Mouse (Mus musculus): ENCODE data around the gene Krtap16-3. TPM values are rescaled to one million over a fixed set of nuclear protein-coding genes. Genes with fewer than 3 reads are reported as not detected.

Krtap16-3 gene
- polyA plus RNA-seq (2012; rRNA removed): not detected in 2 replicates

GRCm38 (mm10) chr16:88962773-88963172 lies at the start of gene Krtap16-3:
Gene Krtap16-3, minus strand, starts transcription at chr16:88962873.

GRCm38 (mm10) chr16:89010659-89011058 lies 48.0 kb upstream of the Krtap16-3 start, which contains the start of gene Krtap22-2:
Gene Krtap22-2, minus strand, starts transcription at chr16:89010759.

GRCm38 (mm10) chr16:88932165-88932564 lies 30.5 kb downstream of the Krtap16-3 start, which contains the start of gene Krtap19-9b:
Gene Krtap19-9b, minus strand, starts transcription at chr16:88932265.

Other genes with a start within 250 kb of the Krtap16-3 start
- not detected in 2 replicates for gene Krtap13-1, start 234.0 kb downstream of the Krtap16-3 start, polyA plus RNA-seq (2012; rRNA removed)
- gene Krtap13, start 211.2 kb downstream of the Krtap16-3 start, polyA plus RNA-seq (2012; rRNA removed): not detected in 2 replicates
- gene 2310034C09Rik, start 204.0 kb downstream of the Krtap16-3 start, polyA plus RNA-seq (2012; rRNA removed): not detected in 2 replicates
- gene 2310057N15Rik, start 188.7 kb downstream of the Krtap16-3 start, polyA plus RNA-seq (2012; rRNA removed): not detected in 2 replicates
- not detected in 2 replicates for gene Gm5965, start 185.0 kb downstream of the Krtap16-3 start, polyA plus RNA-seq (2012; rRNA removed)
- not detected in 2 replicates for gene Gm20741, start 150.7 kb downstream of the Krtap16-3 start, polyA plus RNA-seq (2012; rRNA removed)
- not detected in 2 replicates for gene Krtap15, start 142.7 kb downstream of the Krtap16-3 start, polyA plus RNA-seq (2012; rRNA removed)
- gene Krtap14, start 136.7 kb downstream of the Krtap16-3 start, polyA plus RNA-seq (2012; rRNA removed): not detected in 2 replicates
- gene Krtap19-1, start 93.5 kb downstream of the Krtap16-3 start, polyA plus RNA-seq (2012; rRNA removed): not detected in 2 replicates
- gene Krtap19-2, start 88.6 kb downstream of the Krtap16-3 start, polyA plus RNA-seq (2012; rRNA removed): not detected in 2 replicates
- not detected in 2 replicates for gene Krtap19-3, start 84.8 kb downstream of the Krtap16-3 start, polyA plus RNA-seq (2012; rRNA removed)
- gene Krtap19-4, start 77.8 kb downstream of the Krtap16-3 start, polyA plus RNA-seq (2012; rRNA removed): not detected in 2 replicates
- gene Krtap19-5, start 66.4 kb downstream of the Krtap16-3 start, polyA plus RNA-seq (2012; rRNA removed): not detected in 2 replicates
- gene Krtap19-9b, start 30.6 kb downstream of the Krtap16-3 start, polyA plus RNA-seq (2012; rRNA removed): not detected in 2 replicates
- not detected in 2 replicates for gene Krtap22-2, start 47.9 kb upstream of the Krtap16-3 start, polyA plus RNA-seq (2012; rRNA removed)
- not detected in 2 replicates for gene Gm10229, start 52.4 kb upstream of the Krtap16-3 start, polyA plus RNA-seq (2012; rRNA removed)
- not detected in 2 replicates for gene Krtap6-1, start 68.8 kb upstream of the Krtap16-3 start, polyA plus RNA-seq (2012; rRNA removed)
- not detected in 2 replicates for gene Gm10228, start 78.6 kb upstream of the Krtap16-3 start, polyA plus RNA-seq (2012; rRNA removed)
- gene Krtap6-5, start 85.0 kb upstream of the Krtap16-3 start, polyA plus RNA-seq (2012; rRNA removed): not detected in 2 replicates
- not detected in 2 replicates for gene 1110025L11Rik, start 101.1 kb upstream of the Krtap16-3 start, polyA plus RNA-seq (2012; rRNA removed)
- gene Krtap6-3, start 121.1 kb upstream of the Krtap16-3 start, polyA plus RNA-seq (2012; rRNA removed): not detected in 2 replicates
- not detected in 2 replicates for gene Gm6358, start 178.0 kb upstream of the Krtap16-3 start, polyA plus RNA-seq (2012; rRNA removed)
- not detected in 2 replicates for gene Gm10061, start 188.2 kb upstream of the Krtap16-3 start, polyA plus RNA-seq (2012; rRNA removed)
- gene Gm9789, start 195.1 kb upstream of the Krtap16-3 start, polyA plus RNA-seq (2012; rRNA removed): not detected in 2 replicates
- not detected in 2 replicates for gene Gm7735, start 206.6 kb upstream of the Krtap16-3 start, polyA plus RNA-seq (2012; rRNA removed)
- not detected in 2 replicates for gene 1110057P08Rik, start 211.9 kb upstream of the Krtap16-3 start, polyA plus RNA-seq (2012; rRNA removed)
- gene Krtap20-2, start 243.0 kb upstream of the Krtap16-3 start, polyA plus RNA-seq (2012; rRNA removed): not detected in 2 replicates